Mouse (Mus musculus): ENCODE measurements around the gene Ermn. TPM values are rescaled to one million over a fixed set of nuclear protein-coding genes. Genes with fewer than 3 reads are reported as not detected.

Gene Ermn
- polyA plus RNA-seq, 1 experiment from 2014 or later: 0.59 TPM

DNA sequence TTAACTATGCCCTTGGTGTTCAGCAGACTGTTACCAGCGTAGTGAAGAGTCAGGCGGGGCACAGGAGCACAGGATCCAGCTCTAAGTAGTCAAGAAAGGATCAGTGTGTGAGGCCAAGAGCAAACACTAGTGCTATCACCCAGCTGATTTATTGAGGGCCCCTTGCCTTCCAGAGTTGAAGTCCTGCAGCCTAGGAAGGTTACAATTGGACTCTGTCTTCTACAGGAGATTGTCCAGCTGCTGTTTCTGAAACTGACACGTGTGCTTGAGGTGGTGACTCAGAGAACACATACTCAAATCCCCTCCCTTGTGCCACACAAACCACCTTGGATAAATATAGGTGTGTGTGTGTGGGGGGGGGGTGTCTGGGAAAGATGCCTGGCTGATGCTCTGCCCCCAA lies 51.2 kb downstream of the Ermn start:
- ATAC-seq (replicated peaks): no peak
- Histone ChIP-seq H3K9me3 (no peaks in the 10 kb centered on the region), H3K4me1 (no peaks in the 10 kb centered on the region), H3K27me3 (replicated peaks) (no peaks in the 10 kb centered on the region), H3K27ac (no peak overlapping the region), H3K9ac (no peak overlapping the region), H3K36me3 (replicated peaks) (no peaks in the 10 kb centered on the region), H3K4me3 (no peak overlapping the region), H3K4me2 (no peak overlapping the region)
- 83% methylated on average over 3 of the region's 3 CpGs for WGBS

DNA sequence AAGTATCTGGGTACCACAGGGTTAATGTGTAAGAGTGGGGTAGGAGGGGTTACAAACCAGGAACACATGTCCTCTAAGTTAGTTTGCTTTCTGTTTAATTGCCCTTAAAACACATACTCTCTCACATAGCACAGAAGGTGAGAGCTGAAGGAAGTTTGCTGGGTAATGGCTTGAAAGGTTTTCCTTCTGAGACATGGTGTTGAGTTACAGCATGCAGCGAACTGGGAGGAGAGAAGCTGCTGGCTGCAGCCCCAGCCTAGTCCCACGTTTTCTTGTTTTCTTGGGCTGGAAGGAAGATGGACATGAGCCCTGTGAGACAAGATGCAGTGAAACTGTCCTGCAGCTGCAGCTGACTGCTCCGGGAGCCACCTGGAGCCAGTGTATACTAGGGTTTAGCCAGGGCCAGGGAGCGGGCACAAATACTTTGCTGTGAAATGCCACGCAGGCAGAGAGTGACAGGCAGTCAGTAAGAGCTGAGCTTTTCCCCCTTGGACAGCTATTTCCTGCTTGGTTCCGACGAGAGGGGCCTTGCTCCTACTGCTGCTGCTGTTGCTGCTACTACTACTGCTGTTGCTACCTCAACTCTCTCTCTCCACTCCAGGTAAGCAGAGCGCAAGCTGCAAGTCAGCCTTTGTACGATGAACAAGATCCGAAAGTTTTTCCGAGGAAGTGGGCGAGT lies 54.8 kb downstream of the Ermn start, which contains the start of gene Galnt5:
Galnt5 (plus strand) TSS at position 133 of the 679 bp plus-strand sequence.
- H3K36me3 ChIP-seq (replicated peaks): no peaks in the 10 kb centered on the region
- no peak within 1 kb of the TSS for H3K9ac ChIP-seq
- H3K9me3 ChIP-seq: no peaks in the 10 kb centered on the region
- WGBS: 71% methylated on average over 12 of the region's 12 CpGs
- H3K27me3 ChIP-seq (replicated peaks): no peaks in the 10 kb centered on the region
- no peaks in the 10 kb centered on the region for H3K4me1 ChIP-seq
- H3K27ac ChIP-seq: no peak within 1 kb of the TSS
- no peak within 1 kb of the TSS for H3K4me2 ChIP-seq
- no peak for ATAC-seq (replicated peaks)
- no peak within 1 kb of the TSS for H3K4me3 ChIP-seq

Other genes with a start within 250 kb of the Ermn start
- 0.04 and 0.08 TPM in 2 replicates for gene Galnt5, start 55.0 kb downstream of the Ermn start, polyA plus RNA-seq (2015; fragmentation: Nextera tagmentation; extraction: Ambion mirVana)
- gene Cytip, start 142.7 kb upstream of the Ermn start, polyA plus RNA-seq (2015; fragmentation: Nextera tagmentation; extraction: Ambion mirVana): 0.09 and 0.18 TPM in 2 replicates